Mouse (Mus musculus): ENCODE results near the gene Gm21976. TPM values are rescaled to one million over a fixed set of nuclear protein-coding genes. Genes with fewer than 3 reads are reported as not detected.

Gm21976 gene
- total RNA-seq (2014; fragmentation: Nextera tagmentation) (not detected in 2 replicates), total RNA-seq (2017) (not detected in 2 replicates), polyA plus RNA-seq (2012) (not detected in 2 replicates)

DNA sequence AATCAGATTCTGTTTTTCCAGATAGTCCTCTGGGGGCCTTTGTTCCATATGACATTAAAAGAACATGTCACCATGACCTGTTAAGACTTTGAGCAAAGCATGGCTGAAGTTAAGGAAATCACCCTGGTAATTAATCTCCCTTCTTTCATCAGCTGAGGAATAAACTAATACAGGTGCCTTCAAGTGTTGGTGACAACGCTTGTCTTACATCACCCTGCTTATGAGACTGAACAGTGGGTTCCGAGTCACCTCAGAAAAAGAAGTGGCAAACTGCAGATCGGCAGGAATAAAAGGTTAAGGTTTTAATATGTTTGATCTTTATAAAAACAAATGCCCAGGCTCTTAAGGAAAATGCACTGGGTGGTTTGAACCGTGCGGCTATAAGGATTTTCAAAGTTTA, at the start of gene Gm21976:
Gene Gm21976, plus strand, starts transcription at position 202 of the 400 bp plus-strand sequence.
- H3K4me1 ChIP-seq (ENCODE audit: insufficient read depth, low read depth, low read length): peaks cover 24% of the 10 kb centered on the region
- no peak within 1 kb of the TSS for H3K4me3 ChIP-seq (ENCODE audit: low read depth, low read length)
- H3K9me3 ChIP-seq (replicated peaks): no peaks in the 10 kb centered on the region
- no peak for TF ChIP-seq TAL1 (conservative IDR thresholded peaks at IDR 0.05; ENCODE audit: low read depth, low read length)
- no peak for TF ChIP-seq GATA1 (IDR thresholded peaks at IDR 0.05; ENCODE audit: borderline replicate concordance, low read length)
- TF ChIP-seq POLR2AphosphoS5 (IDR thresholded peaks at IDR 0.05; ENCODE audit: insufficient replicate concordance, low read depth, low read length): no peak
- TF ChIP-seq GATA2 (IDR thresholded peaks at IDR 0.05; ENCODE audit: borderline replicate concordance, low read depth, low read length): no peak
- TF ChIP-seq CTCF (IDR thresholded peaks at IDR 0.05; ENCODE audit: low read depth, low read length): no peak
- peaks cover 13% of the 10 kb centered on the region for H3K36me3 ChIP-seq (replicated peaks)
- peaks cover 10% of the 10 kb centered on the region for H3K27me3 ChIP-seq (ENCODE audit: insufficient read depth, low read length)
- ATAC-seq (ENCODE audit: extremely low read depth, insufficient number of reproducible peaks, low FRiP score, poor library complexity, severe bottlenecking): no peak
- no peak for DNase-seq (ENCODE audit: low spot score)

GRCm38 (mm10) chr13:98230511-98230910, 49.2 kb upstream of the Gm21976 start:
- TF ChIP-seq POLR2AphosphoS5 (IDR thresholded peaks at IDR 0.05; ENCODE audit: insufficient replicate concordance, low read depth, low read length): no peak
- no peak for TF ChIP-seq CTCF (IDR thresholded peaks at IDR 0.05; ENCODE audit: low read depth, low read length)
- TF ChIP-seq GATA1 (IDR thresholded peaks at IDR 0.05; ENCODE audit: borderline replicate concordance, low read length): no peak
- no peak for TF ChIP-seq GATA2 (IDR thresholded peaks at IDR 0.05; ENCODE audit: borderline replicate concordance, low read depth, low read length)
- no peak for TF ChIP-seq TAL1 (conservative IDR thresholded peaks at IDR 0.05; ENCODE audit: low read depth, low read length)
- Histone ChIP-seq H3K9me3 (replicated peaks) (no peaks in the 10 kb centered on the region), H3K27me3 (ENCODE audit: insufficient read depth, low read length) (peaks cover 5% of the 10 kb centered on the region), H3K36me3 (replicated peaks) (no peaks in the 10 kb centered on the region), H3K4me1 (ENCODE audit: insufficient read depth, low read depth, low read length) (no peaks in the 10 kb centered on the region), H3K4me3 (ENCODE audit: low read depth, low read length) (no peak overlapping the region)
- no peak for ATAC-seq (ENCODE audit: extremely low read depth, insufficient number of reproducible peaks, low FRiP score, poor library complexity, severe bottlenecking)
- no peak for DNase-seq (ENCODE audit: low spot score)

DNA sequence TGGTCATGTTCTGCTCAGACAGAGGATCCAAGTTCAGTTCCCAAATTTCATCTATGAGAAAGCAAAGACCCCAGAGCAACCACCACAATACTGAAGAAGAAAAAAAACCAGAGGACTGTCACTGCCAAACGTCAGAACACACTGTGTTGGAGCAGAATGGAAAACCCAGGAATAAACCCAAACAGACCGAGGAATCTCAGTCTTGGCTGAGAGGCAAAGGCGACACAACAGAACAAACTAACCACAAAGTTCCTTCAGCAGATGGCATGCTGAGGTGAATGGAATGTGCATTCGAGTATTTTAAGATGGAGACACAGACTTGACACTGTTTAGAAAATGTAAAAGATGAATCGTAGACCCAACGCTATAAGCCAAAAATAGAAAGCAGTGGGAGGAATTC, 44.2 kb upstream of the Gm21976 start:
- DNase-seq (ENCODE audit: low spot score) (no peak), ATAC-seq (ENCODE audit: extremely low read depth, insufficient number of reproducible peaks, low FRiP score, poor library complexity, severe bottlenecking) (no peak)
- TF ChIP-seq POLR2AphosphoS5 (IDR thresholded peaks at IDR 0.05; ENCODE audit: insufficient replicate concordance, low read depth, low read length) (no peak), GATA1 (IDR thresholded peaks at IDR 0.05; ENCODE audit: borderline replicate concordance, low read length) (no peak), TAL1 (conservative IDR thresholded peaks at IDR 0.05; ENCODE audit: low read depth, low read length) (no peak), CTCF (IDR thresholded peaks at IDR 0.05; ENCODE audit: low read depth, low read length) (no peak), GATA2 (IDR thresholded peaks at IDR 0.05; ENCODE audit: borderline replicate concordance, low read depth, low read length) (no peak)
- Histone ChIP-seq H3K36me3 (replicated peaks) (no peaks in the 10 kb centered on the region), H3K4me3 (ENCODE audit: low read depth, low read length) (no peak overlapping the region), H3K27me3 (ENCODE audit: insufficient read depth, low read length) (peaks cover 12% of the 10 kb centered on the region), H3K4me1 (ENCODE audit: insufficient read depth, low read depth, low read length) (no peaks in the 10 kb centered on the region), H3K9me3 (replicated peaks) (no peaks in the 10 kb centered on the region)

GRCm38 (mm10) chr13:98239978-98240641, 39.6 kb upstream of the Gm21976 start:
- H3K9me3 ChIP-seq (replicated peaks): 0 out of 2 replicates have a peak, but pooled peaks cover 2% of the 10 kb centered on the region
- H3K4me1 ChIP-seq (ENCODE audit: insufficient read depth, low read depth, low read length): no peaks in the 10 kb centered on the region
- H3K36me3 ChIP-seq (replicated peaks): no peaks in the 10 kb centered on the region
- ATAC-seq (ENCODE audit: extremely low read depth, insufficient number of reproducible peaks, low FRiP score, poor library complexity, severe bottlenecking): no peak
- H3K4me3 ChIP-seq (ENCODE audit: low read depth, low read length): no peak overlapping the region
- peak; percentile 19 for DNase-seq (ENCODE audit: low spot score)
- TF ChIP-seq CTCF (IDR thresholded peaks at IDR 0.05; ENCODE audit: low read depth, low read length): peak; percentile 66
- no peak for TF ChIP-seq GATA1 (IDR thresholded peaks at IDR 0.05; ENCODE audit: borderline replicate concordance, low read length)
- H3K27me3 ChIP-seq (ENCODE audit: insufficient read depth, low read length): peaks cover 26% of the 10 kb centered on the region

- DNase-seq (ENCODE audit: low spot score): no peak
- peaks cover 10% of the 10 kb centered on the region for H3K36me3 ChIP-seq (replicated peaks)
- no peak for ATAC-seq (ENCODE audit: extremely low read depth, insufficient number of reproducible peaks, low FRiP score, poor library complexity, severe bottlenecking)
Observed at GRCm38 (mm10) chr13:98241531-98242282, 38.0 kb upstream of the Gm21976 start.

More at GRCm38 (mm10) chr13:98241531-98242282, 38.0 kb upstream of the Gm21976 start:
- Histone ChIP-seq H3K9me3 (replicated peaks) (0 out of 2 replicates have a peak, but pooled peaks cover 2% of the 10 kb centered on the region), H3K4me1 (ENCODE audit: insufficient read depth, low read depth, low read length) (no peaks in the 10 kb centered on the region), H3K27me3 (ENCODE audit: insufficient read depth, low read length) (peaks cover 26% of the 10 kb centered on the region), H3K4me3 (ENCODE audit: low read depth, low read length) (no peak overlapping the region)
- TF ChIP-seq GATA2 (IDR thresholded peaks at IDR 0.05; ENCODE audit: borderline replicate concordance, low read depth, low read length): no peak
- no peak for TF ChIP-seq CTCF (IDR thresholded peaks at IDR 0.05; ENCODE audit: low read depth, low read length)
- TF ChIP-seq GATA1 (IDR thresholded peaks at IDR 0.05; ENCODE audit: borderline replicate concordance, low read length): no peak
- no peak for TF ChIP-seq TAL1 (conservative IDR thresholded peaks at IDR 0.05; ENCODE audit: low read depth, low read length)
- no peak for TF ChIP-seq POLR2AphosphoS5 (IDR thresholded peaks at IDR 0.05; ENCODE audit: insufficient replicate concordance, low read depth, low read length)
